Mouse (Mus musculus) cortical plate, adult 2 months (tissue): Measurements from ENCODE around the gene Sgca. TPM values are rescaled to one million over a fixed set of nuclear protein-coding genes. Genes with fewer than 3 reads are reported as not detected.

Source experiments
- H3K27ac ChIP-seq: fragments of 200-500 bp; 2 replicates; pipeline ENCODE4 v1.5.1; 2012; ENCODE audit warnings: low read length, control low read depth, inconsistent platforms; ENCODE audit not compliant: insufficient read depth
- H3K4me1 ChIP-seq: fragments of 200-500 bp; 2 replicates; pipeline ENCODE4 v1.6.1; 2011; ENCODE audit warnings: low read length; ENCODE audit not compliant: control insufficient read depth, insufficient read depth
- H3K4me3 ChIP-seq: fragments of 200-500 bp; 2 replicates; pipeline ENCODE4 v1.5.1; 2011; ENCODE audit warnings: mild to moderate bottlenecking, low read length, control low read depth; ENCODE audit not compliant: insufficient read depth
- CTCF ChIP-seq: fragments of 200-500 bp; IDR thresholded peaks from 2 replicates; pipeline ENCODE4 v1.5.1; 2011; ENCODE audit warnings: mild to moderate bottlenecking, control low read depth, low read length; ENCODE audit not compliant: insufficient read depth; ENCODE audit errors: extremely low read depth
- POLR2A ChIP-seq: fragments of 200-500 bp; IDR thresholded peaks from 2 replicates; pipeline ENCODE4 v1.6.1; 2011; ENCODE audit warnings: mild to moderate bottlenecking, low read length, control low read depth; ENCODE audit not compliant: insufficient read depth; ENCODE audit errors: extremely low read depth
- polyA plus RNA-seq: library from polyadenylated mRNA; depleted of rRNA; stranded (reverse); fragments of >200 nt; gene quantifications from 2 replicates; pipeline ENCODE4 v1.2.3, GENCODE M21; 2012; rRNA removed

The Sgca gene
- polyA plus RNA-seq, 1 experiment = 1.8 TPM

DNA sequence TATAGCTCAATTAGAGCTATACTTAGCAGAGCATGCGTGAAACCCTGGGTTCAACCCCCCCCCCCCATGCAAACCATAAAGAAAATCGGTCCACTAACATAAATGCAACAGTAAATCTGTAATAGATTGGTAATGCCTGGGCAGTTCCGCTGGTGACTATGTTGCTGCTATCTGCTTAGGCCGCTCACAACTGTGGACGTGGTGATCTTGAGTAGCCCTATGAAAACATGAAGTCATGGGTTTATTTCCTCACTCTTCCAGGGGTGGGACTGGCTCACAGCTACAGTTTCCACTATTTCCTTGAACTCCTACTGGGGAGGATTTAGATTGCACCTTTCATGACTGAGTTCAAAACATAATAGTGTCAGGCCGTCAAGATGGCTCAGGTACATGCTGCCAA, 58.4 kb downstream of the Sgca start:
- H3K4me3 ChIP-seq = no peak overlapping the region
- H3K4me1 ChIP-seq = no peaks in the 10 kb centered on the region
- no peak for TF ChIP-seq CTCF
- TF ChIP-seq POLR2A = no peak
- no peak overlapping the region for H3K27ac ChIP-seq

DNA sequence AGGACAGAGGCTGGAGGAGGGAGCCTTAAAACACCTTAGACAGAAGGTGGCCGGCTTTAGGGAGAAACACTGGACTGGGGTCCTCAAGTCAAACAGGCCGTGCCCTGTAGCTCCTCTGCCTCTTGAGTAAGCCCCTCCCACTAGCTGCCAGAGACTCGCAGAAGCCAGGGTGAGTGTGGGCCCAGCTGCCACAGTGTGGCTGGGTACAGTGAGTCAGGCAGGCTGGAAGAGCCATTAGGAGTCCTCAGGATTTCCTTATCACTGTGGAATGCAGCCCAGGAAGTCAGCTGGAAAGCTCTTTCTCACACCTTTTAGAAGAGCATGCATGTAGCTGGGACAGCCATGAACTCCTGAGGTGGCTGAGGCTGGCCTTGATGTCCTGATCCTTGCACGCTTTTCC, 59.6 kb downstream of the Sgca start:
- no peaks in the 10 kb centered on the region for H3K4me1 ChIP-seq
- no peak overlapping the region for H3K4me3 ChIP-seq
- TF ChIP-seq POLR2A (no peak), CTCF (no peak)
- H3K27ac ChIP-seq = no peak overlapping the region

DNA sequence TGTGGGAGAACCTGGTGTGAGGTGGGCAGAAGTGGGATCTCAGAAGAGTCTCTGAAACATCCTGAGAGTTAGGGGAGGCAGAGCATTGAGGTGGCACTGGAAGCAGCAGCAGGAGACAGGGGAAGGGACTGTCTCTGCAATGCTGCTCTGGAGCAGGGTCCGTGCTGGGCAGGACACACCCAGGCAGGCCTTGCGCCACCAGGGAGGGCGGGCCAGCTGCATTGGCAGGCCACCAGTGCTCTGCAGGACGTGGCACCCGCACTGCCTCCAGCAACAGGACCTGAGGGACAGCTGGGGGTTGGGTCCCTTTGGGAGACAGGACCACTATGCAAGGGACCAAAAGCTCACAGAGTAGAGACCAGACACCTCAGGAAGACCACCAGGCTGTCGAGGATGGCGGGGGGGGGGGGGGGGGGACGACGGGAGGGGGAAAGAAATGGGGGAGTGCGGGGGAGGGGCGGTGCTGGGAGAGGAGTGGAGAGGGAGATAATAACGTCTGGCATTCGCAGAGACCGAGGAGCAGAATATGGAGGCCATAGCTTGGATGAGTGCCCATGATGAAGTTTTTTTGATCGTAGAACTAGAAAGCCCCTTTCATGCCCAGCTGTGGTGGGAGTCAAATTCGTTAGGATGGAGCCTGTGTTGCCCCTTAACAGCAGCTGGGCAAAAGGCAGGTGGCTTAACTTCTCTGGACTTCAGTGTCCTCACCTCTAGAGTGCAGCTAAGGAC, 60.3 kb downstream of the Sgca start:
- H3K4me3 ChIP-seq = no peak overlapping the region
- H3K27ac ChIP-seq = no peak overlapping the region
- TF ChIP-seq POLR2A = no peak
- TF ChIP-seq CTCF = no peak
- no peaks in the 10 kb centered on the region for H3K4me1 ChIP-seq

DNA sequence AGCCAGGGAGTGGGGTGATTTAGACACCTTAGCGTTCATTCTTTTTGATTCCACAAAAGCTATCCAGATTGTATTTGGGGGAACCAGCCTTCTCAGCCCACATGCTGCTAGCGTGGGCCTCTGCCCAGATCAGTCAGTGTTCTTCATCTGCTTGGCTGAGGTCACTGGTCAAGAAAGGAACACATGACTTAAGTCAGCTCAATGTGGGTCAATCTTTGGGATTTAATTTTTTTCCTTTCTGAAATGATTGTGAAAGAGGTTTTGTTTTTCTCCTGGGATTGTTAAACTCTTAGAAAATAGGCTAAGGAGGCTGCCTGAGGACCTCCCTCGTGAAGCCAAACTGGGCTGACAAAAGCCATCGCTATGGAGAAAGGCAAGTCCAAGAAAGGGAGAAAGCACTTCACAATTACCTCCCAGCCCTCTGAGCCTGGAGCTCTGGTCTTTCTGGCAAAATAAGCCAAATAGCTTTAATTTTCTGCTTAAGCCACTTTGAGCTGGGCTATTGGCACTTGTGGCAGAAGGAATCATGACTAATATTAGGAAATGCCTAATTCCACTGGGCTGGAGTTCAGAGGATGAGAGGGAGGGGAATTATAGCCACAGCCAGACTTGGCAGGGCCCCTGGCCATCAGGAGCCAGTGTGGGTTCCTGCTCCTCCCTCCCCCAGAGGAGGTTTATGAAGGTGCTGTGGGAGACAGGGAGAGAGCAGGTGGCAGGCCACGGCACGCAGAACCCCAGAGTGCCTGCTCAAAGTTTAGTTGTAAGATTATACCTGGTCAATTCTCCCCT, 62.6 kb downstream of the Sgca start:
- TF ChIP-seq CTCF (no peak), POLR2A (no peak)
- no peak overlapping the region for H3K27ac ChIP-seq
- no peaks in the 10 kb centered on the region for H3K4me1 ChIP-seq
- H3K4me3 ChIP-seq = no peak overlapping the region

Other genes with a start within 250 kb of the Sgca start
- gene Cdc34b, start 234.5 kb downstream of the Sgca start, polyA plus RNA-seq = 0.08 and 0.13 TPM in 2 replicates
- not detected in 2 replicates for gene Tmem92, start 193.6 kb downstream of the Sgca start, polyA plus RNA-seq
- gene Col1a1, start 40.1 kb downstream of the Sgca start, polyA plus RNA-seq = 4.3 and 4.9 TPM in 2 replicates
- not detected in 2 replicates for gene Hils1, start 8.7 kb downstream of the Sgca start, polyA plus RNA-seq
- 284 and 326 TPM in 2 replicates for gene Ppp1r9b, start 14.7 kb upstream of the Sgca start, polyA plus RNA-seq
- 17.8 and 18.0 TPM in 2 replicates for gene Samd14, start 33.6 kb upstream of the Sgca start, polyA plus RNA-seq
- 106 TPM in 2 replicates for gene Pdk2, start 65.0 kb upstream of the Sgca start, polyA plus RNA-seq
- 15.3 and 17.7 TPM in 2 replicates for gene Itga3, start 100.5 kb upstream of the Sgca start, polyA plus RNA-seq
- gene Dlx3, start 143.8 kb upstream of the Sgca start, polyA plus RNA-seq = not detected in 2 replicates
- 0.26 and 0.29 TPM in 2 replicates for gene Dlx4, start 169.9 kb upstream of the Sgca start, polyA plus RNA-seq